8 mouse cellular contexts compared by ENCODE assay signal in the genomic region with DNA sequence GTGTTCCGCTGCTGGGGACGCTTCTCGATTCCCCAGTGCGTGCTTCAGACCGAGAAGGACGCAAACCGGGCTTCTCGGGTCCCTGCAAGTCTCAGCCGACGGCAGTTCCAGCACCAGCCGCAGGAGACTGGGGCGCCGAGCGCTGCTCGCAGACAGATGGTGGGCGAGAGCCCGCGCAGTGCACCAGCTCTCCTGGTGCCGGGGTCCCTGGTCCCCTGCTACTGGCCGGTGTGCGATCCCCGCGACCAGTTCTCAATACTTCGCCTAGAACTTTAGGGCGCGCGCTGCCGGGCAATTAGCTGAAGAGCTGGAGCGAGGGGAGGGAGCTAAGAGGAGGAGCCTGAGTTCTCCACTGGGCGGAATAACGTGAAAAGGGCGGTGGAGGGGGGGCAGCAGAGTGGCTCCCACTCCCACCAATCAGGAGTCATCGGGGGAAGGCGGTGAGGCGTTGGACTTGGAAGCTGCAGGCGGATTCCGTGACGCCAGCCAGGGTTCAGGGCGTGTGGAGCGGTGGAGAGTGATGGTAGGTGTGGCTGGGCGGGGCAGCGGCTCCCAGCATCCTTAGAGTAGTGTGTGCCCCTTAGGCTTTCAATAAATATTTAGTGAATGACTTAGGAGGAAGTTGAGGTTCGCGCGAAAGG. TPM values are rescaled to one million over a fixed set of nuclear protein-coding genes. Genes with fewer than 3 reads are reported as not detected.
A peak's percentile ranks its signal among the peaks of the same experiment; 100 is the strongest.
DNase-seq lines count a peak whose midpoint lies in the region; ATAC-seq and TF ChIP-seq lines count a peak whose summit lies in the region.

A gene (minus strand): TSS at position 373 of the 641 bp plus-strand sequence.

- peak within 1 kb of the TSS; percentile 69 for H3ac ChIP-seq in C2C12 (ENCODE audit: control insufficient read depth, insufficient read length, low read depth)

- H3K36me3 ChIP-seq in C2C12 (ENCODE audit: control insufficient read depth, insufficient read depth), result no peaks in the 10 kb centered on the region
- no peaks in the 10 kb centered on the region for H3K36me3 ChIP-seq in heart, embryonic 13.5 days
- no peaks in the 10 kb centered on the region for H3K36me3 ChIP-seq in liver, embryonic 12.5 days
- H3K36me3 ChIP-seq in stomach, embryonic 15.5 days, result no peaks in the 10 kb centered on the region

- peak within 1 kb of the TSS; percentile 84 for H3K4me2 ChIP-seq in heart, embryonic 13.5 days
- peak within 1 kb of the TSS; percentile 91 for H3K4me2 ChIP-seq in liver, embryonic 12.5 days
- H3K4me2 ChIP-seq in stomach, embryonic 15.5 days, result peak within 1 kb of the TSS; percentile 92

- no peak for TF ChIP-seq CTCF in C2C12 (IDR thresholded peaks at IDR 0.05; ENCODE audit: control insufficient read depth, insufficient read depth, insufficient read length)

- peak within 1 kb of the TSS; percentile 54 for H3K4me3 ChIP-seq in C2C12 (ENCODE audit: insufficient read depth, poor library complexity, severe bottlenecking)
- peak within 1 kb of the TSS; percentile 72 for H3K4me3 ChIP-seq in heart, embryonic 13.5 days
- H3K4me3 ChIP-seq in liver, embryonic 12.5 days, result peak within 1 kb of the TSS; percentile 64
- peak within 1 kb of the TSS; percentile 68 for H3K4me3 ChIP-seq in stomach, embryonic 15.5 days (replicated peaks)

- peak; percentile 87 for ATAC-seq in heart, embryonic 13.5 days (ENCODE audit: extremely low read depth, insufficient number of reproducible peaks, low FRiP score, low TSS enrichment)
- peak; percentile 91 for ATAC-seq in liver, embryonic 12.5 days
- peak; percentile 98 for ATAC-seq in stomach, embryonic 15.5 days (ENCODE audit: insufficient read depth, low FRiP score, low read depth)

- H3K27ac ChIP-seq in heart, embryonic 13.5 days (replicated peaks), result peak within 1 kb of the TSS; percentile 85
- H3K27ac ChIP-seq in liver, embryonic 12.5 days, result 0 out of 2 replicates have a peak within 1 kb of the TSS, but pooled peaks have one; percentile 13
- peak within 1 kb of the TSS; percentile 88 for H3K27ac ChIP-seq in stomach, embryonic 15.5 days

- H3K9ac ChIP-seq in heart, embryonic 13.5 days, result peak within 1 kb of the TSS; percentile 91
- peak within 1 kb of the TSS; percentile 57 for H3K9ac ChIP-seq in liver, embryonic 12.5 days
- peak within 1 kb of the TSS; percentile 44 for H3K9ac ChIP-seq in stomach, embryonic 15.5 days

- DNase-seq in brain, embryonic 18.5 days (ENCODE audit: low read depth, low spot score), result peak; percentile 78
- peak; percentile 69 for DNase-seq in fat pad, adult 2 months (ENCODE audit: extremely low read depth, low read depth, low spot score)
- DNase-seq in kidney, postnatal 10 days, result peak; percentile 95
- peak; percentile 70 to 73 for DNase-seq in natural killer cell, adult 2 months (ENCODE audit: low spot score in 2 of 2)

- under 1% methylated on average over 45 of the region's 45 CpGs for WGBS in heart, embryonic 13.5 days
- WGBS in liver, embryonic 12.5 days (ENCODE audit: insufficient replicate concordance), result under 1% methylated on average over 45 of the region's 45 CpGs
- under 1% methylated on average over 45 of the region's 45 CpGs for WGBS in stomach, embryonic 15.5 days

- peaks cover 33% of the 10 kb centered on the region for H3K4me1 ChIP-seq in heart, embryonic 13.5 days
- peaks cover 22% of the 10 kb centered on the region for H3K4me1 ChIP-seq in liver, embryonic 12.5 days
- peaks cover 19% of the 10 kb centered on the region for H3K4me1 ChIP-seq in stomach, embryonic 15.5 days

- peaks cover 23% of the 10 kb centered on the region for H3K79me3 ChIP-seq in C2C12 (ENCODE audit: low read depth)

- no peaks in the 10 kb centered on the region for H3K27me3 ChIP-seq in C2C12 (ENCODE audit: control insufficient read depth, insufficient read depth, insufficient read length)
- H3K27me3 ChIP-seq in heart, embryonic 13.5 days (replicated peaks), result no peaks in the 10 kb centered on the region
- peaks cover 22% of the 10 kb centered on the region for H3K27me3 ChIP-seq in liver, embryonic 12.5 days (replicated peaks)
- no peaks in the 10 kb centered on the region for H3K27me3 ChIP-seq in stomach, embryonic 15.5 days (replicated peaks)

- H3K9me3 ChIP-seq in heart, embryonic 13.5 days, result no peaks in the 10 kb centered on the region
- no peaks in the 10 kb centered on the region for H3K9me3 ChIP-seq in liver, embryonic 12.5 days (replicated peaks)
- no peaks in the 10 kb centered on the region for H3K9me3 ChIP-seq in stomach, embryonic 15.5 days

- peaks cover 48% of the 10 kb centered on the region for H3K79me2 ChIP-seq in C2C12 (ENCODE audit: control insufficient read depth, insufficient read depth)

TF ChIP-seq in C2C12, 6 proteins besides CTCF, POLR2A, EP300 and RAD21:
- TF ChIP-seq MAX (IDR thresholded peaks at IDR 0.05) (peak; percentile 39), CEBPB (IDR thresholded peaks at IDR 0.05; ENCODE audit: low read depth) (no peak)
TF ChIP-seq in C2C12: peak in this region for 1.

RNA-seq across cellular contexts. Expression of the gene that starts here (rescaled TPM):
- 17.6 TPM for polyA plus RNA-seq in C2C12 (2012; fragmentation: generic; extraction: Trizol)
- polyA plus RNA-seq in heart, embryonic 13.5 days (2015; fragmentation: Nextera tagmentation; extraction: Ambion mirVana), result 11.8 and 11.9 TPM in 2 replicates
- 1.4 and 2.6 TPM in 2 replicates for polyA plus RNA-seq in liver, embryonic 12.5 days (2016; fragmentation: Nextera tagmentation; extraction: Ambion mirVana)
- polyA plus RNA-seq in stomach, embryonic 15.5 days (2015; fragmentation: Nextera tagmentation; extraction: Ambion mirVana), result 12.0 and 12.4 TPM in 2 replicates

Comparison
In these comparisons a context has a peak if more than half of its experiments do, and no peak if none do; other contexts are left out.
1. Peak in every context shown above with its lines: DNase-seq, ATAC-seq, H3K4me3 ChIP-seq and H3K27ac ChIP-seq.
2. H3K27ac ChIP-seq: peak in every context shown above with its lines; median percentile 88 in stomach, embryonic 15.5 days; 85 in heart, embryonic 13.5 days; 13 in liver, embryonic 12.5 days.